In the genomic region with DNA sequence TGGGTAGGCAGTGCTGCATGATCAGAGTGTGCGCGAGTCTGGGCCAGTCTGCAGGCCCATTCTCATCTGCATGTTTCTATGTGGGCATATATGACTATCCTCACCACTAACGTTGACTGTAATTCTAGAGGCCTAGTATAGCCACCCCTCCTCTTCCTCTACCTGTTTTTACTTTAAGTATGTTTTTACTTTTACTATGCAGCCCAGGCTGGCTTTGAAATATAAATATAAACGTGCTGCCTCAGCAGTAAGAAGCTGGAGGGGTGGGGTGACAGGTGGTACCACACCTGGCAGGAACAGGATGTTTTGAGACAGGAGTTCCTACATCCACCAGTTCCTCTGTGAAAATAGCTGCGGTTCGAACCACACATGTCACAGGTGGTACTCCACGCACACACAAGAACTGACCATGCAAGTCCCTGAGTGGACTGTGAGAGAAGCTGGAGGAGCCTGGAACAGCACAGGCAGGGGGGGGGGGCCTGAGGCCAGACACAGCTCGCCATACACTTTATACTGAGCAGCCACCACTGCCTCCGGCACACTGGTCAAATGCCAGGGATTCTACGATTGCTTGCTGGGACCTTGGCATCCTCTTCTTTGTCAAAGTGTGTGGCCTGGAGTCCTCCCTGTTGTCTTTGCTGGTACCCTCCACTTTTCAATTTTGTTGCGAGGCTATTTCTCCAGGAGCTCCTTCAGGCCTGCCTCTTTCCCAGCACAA, we compare ENCODE assay signal across 8 mouse cellular contexts.
A peak's percentile ranks its signal among the peaks of the same experiment; 100 is the strongest.
DNase-seq lines count a peak whose midpoint lies in the region.

No protein-coding gene starts in this region.

- DNase-seq in cerebellum, postnatal 10 days: peak; percentile 70 to 81
- DNase-seq in cerebellum, adult 9-11 months: no peak
- DNase-seq in lung, postnatal 25 days (ENCODE audit: low spot score): peak; percentile 65
- no peak for DNase-seq in lung, postnatal 14 days
- peak; percentile 81 for DNase-seq in induced T-regulatory cell, adult 2 months (ENCODE audit: low read depth)
- DNase-seq in thymus, postnatal 14 days: peak; percentile 81
- DNase-seq in ovary, postnatal 36 days (ENCODE audit: low spot score): no peak
- DNase-seq in embryo, embryonic 11 days: no peak

Comparison
In these comparisons a context has a peak if more than half of its experiments do, and no peak if none do; other contexts are left out.
1. DNase-seq: peak in cerebellum, postnatal 10 days (2 of 2), lung, postnatal 25 days (single experiment), induced T-regulatory cell, adult 2 months (single experiment) and thymus, postnatal 14 days (single experiment); none in cerebellum, adult 9-11 months (single experiment), lung, postnatal 14 days (single experiment), ovary, postnatal 36 days (single experiment) and embryo, embryonic 11 days (single experiment).